Mouse (Mus musculus) megakaryocyte, embryonic 14.5 days (primary cell): ENCODE results near the gene Esr2. TPM values are rescaled to one million over a fixed set of nuclear protein-coding genes. Genes with fewer than 3 reads are reported as not detected.

Experiments
- H3K27me3 ChIP-seq: replicated peaks from 2 replicates; pipeline ENCODE3; 2012; ENCODE audit warnings: inconsistent platforms
- H3K36me3 ChIP-seq: replicated peaks from 2 replicates; pipeline ENCODE3; 2012; ENCODE audit warnings: low read length, inconsistent platforms, mixed read lengths
- H3K4me1 ChIP-seq: 2 replicates; pipeline ENCODE4 v1.6.1; 2012; ENCODE audit warnings: inconsistent platforms
- H3K4me3 ChIP-seq: replicated peaks from 2 replicates; pipeline ENCODE3; 2012; ENCODE audit warnings: moderate library complexity, mild to moderate bottlenecking, inconsistent platforms
- H3K9me3 ChIP-seq: 2 replicates; pipeline ENCODE4 v1.6.1; 2012; ENCODE audit warnings: inconsistent platforms
- FLI1 ChIP-seq: IDR thresholded peaks from 2 replicates; pipeline ENCODE4 v1.6.1; 2012; ENCODE audit warnings: low read length, inconsistent platforms, mixed read lengths
- GATA1 ChIP-seq: IDR thresholded peaks from 3 replicates; pipeline ENCODE4 v1.6.1; 2012; ENCODE audit warnings: mixed read lengths, low read length, inconsistent platforms, borderline replicate concordance
- polyA plus RNA-seq: library from polyadenylated mRNA; stranded (reverse); fragments of >175 nt; gene quantifications from 2 replicates; pipeline ENCODE4 v1.2.3, GENCODE M21; 2012; ENCODE audit warnings: low replicate concordance; ENCODE audit not compliant: insufficient read depth

The Esr2 gene
- polyA plus RNA-seq, 1 experiment: not detected

DNA sequence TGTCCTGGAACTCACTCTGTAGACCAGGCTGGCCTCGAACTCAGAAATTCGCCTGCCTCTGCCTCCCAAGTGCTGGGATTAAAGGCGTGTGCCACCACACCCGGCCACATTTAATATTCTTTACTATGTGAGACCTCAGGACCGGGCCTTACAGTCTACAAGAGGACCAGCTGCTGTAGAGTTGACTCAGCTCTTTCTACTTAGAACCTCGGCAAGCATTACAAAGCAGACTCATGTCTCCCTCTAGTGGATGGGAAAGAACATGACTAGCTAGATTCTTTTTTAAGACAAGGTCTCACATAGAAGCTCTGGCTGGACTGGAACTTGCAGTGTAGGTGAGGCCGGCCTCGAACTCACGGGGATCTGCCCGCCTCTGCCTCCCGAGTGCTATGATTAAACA lies 13.9 kb upstream of the Esr2 start:
- no peak for TF ChIP-seq GATA1
- no peak for TF ChIP-seq FLI1
- Histone ChIP-seq H3K27me3 (peaks cover 18% of the 10 kb centered on the region), H3K9me3 (no peaks in the 10 kb centered on the region), H3K4me1 (peaks cover 10% of the 10 kb centered on the region), H3K4me3 (no peak overlapping the region), H3K36me3 (no peaks in the 10 kb centered on the region)

GRCm38 (mm10) chr12:76187849-76188248 lies 10.8 kb upstream of the Esr2 start:
- Histone ChIP-seq H3K4me1 (no peaks in the 10 kb centered on the region), H3K9me3 (no peaks in the 10 kb centered on the region), H3K36me3 (no peaks in the 10 kb centered on the region), H3K4me3 (no peak overlapping the region), H3K27me3 (peaks cover 11% of the 10 kb centered on the region)
- no peak for TF ChIP-seq GATA1

GRCm38 (mm10) chr12:76186473-76186872 lies 9.4 kb upstream of the Esr2 start:
- Histone ChIP-seq H3K36me3 (no peaks in the 10 kb centered on the region), H3K4me3 (no peak overlapping the region), H3K27me3 (peaks cover 19% of the 10 kb centered on the region), H3K9me3 (no peaks in the 10 kb centered on the region), H3K4me1 (no peaks in the 10 kb centered on the region)
- no peak for TF ChIP-seq GATA1
- no peak for TF ChIP-seq FLI1

GRCm38 (mm10) chr12:76185167-76185816 lies 8.2 kb upstream of the Esr2 start:
- TF ChIP-seq FLI1: no peak
- no peak for TF ChIP-seq GATA1
- Histone ChIP-seq H3K27me3 (peaks cover 21% of the 10 kb centered on the region), H3K36me3 (no peaks in the 10 kb centered on the region), H3K4me3 (no peak overlapping the region), H3K9me3 (no peaks in the 10 kb centered on the region), H3K4me1 (no peaks in the 10 kb centered on the region)

GRCm38 (mm10) chr12:76184271-76184670 lies 7.2 kb upstream of the Esr2 start:
- peaks cover 21% of the 10 kb centered on the region for H3K27me3 ChIP-seq
- TF ChIP-seq FLI1: no peak
- no peak for TF ChIP-seq GATA1
- H3K36me3 ChIP-seq: no peaks in the 10 kb centered on the region
- H3K4me3 ChIP-seq: no peak overlapping the region
- H3K9me3 ChIP-seq: no peaks in the 10 kb centered on the region
- no peaks in the 10 kb centered on the region for H3K4me1 ChIP-seq

GRCm38 (mm10) chr12:76182831-76183230 lies 5.8 kb upstream of the Esr2 start:
- H3K9me3 ChIP-seq: no peaks in the 10 kb centered on the region
- H3K36me3 ChIP-seq: no peaks in the 10 kb centered on the region
- peaks cover 2% of the 10 kb centered on the region; the same call in 1 of the 2 replicates for H3K4me1 ChIP-seq
- H3K27me3 ChIP-seq: peaks cover 22% of the 10 kb centered on the region
- H3K4me3 ChIP-seq: no peak overlapping the region
- TF ChIP-seq FLI1 (no peak), GATA1 (no peak)

DNA sequence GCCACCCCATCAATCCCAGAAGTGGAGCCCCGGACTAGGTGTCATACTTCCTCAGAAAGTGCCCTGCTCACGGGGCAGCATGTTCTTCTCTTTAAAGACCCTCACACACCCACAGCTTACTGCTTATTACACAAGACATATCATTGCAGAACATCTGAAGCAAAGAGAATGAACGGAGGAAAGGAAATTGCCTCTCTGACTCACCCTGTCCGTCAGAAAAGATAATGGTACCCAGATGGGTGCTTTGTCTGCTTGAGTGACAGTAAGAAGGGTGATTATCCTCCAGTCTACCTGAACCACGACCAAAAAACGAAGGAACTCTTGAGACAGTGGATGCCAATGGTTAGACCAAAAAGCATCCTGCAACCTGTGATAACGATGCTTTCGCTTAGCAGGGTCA lies 4.4 kb upstream of the Esr2 start:
- H3K9me3 ChIP-seq: no peaks in the 10 kb centered on the region
- H3K36me3 ChIP-seq: no peaks in the 10 kb centered on the region
- peaks cover 28% of the 10 kb centered on the region for H3K27me3 ChIP-seq
- H3K4me3 ChIP-seq: no peak overlapping the region
- TF ChIP-seq FLI1: no peak
- TF ChIP-seq GATA1: no peak
- H3K4me1 ChIP-seq: peaks cover 15% of the 10 kb centered on the region

DNA sequence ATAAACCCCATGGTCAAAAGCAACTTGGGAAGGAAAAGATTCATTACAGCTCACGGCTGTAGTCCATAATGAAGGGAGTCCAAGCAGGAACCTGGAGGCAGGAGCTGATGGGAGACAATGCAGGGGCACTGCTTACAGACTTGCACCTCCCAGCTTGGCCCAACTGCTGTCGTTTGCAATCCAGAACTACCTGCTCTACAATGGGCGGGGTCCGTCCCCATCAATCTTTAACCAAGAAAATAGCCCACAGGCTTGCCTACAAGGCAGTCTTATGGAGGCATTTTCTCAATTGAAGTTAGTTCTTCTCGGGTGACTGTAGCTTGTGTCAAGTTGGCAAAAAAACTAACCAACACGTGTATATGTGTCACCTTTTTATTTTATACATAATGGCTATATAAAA lies 3.4 kb upstream of the Esr2 start:
- Histone ChIP-seq H3K4me3 (no peak overlapping the region), H3K27me3 (peaks cover 35% of the 10 kb centered on the region), H3K36me3 (no peaks in the 10 kb centered on the region), H3K9me3 (no peaks in the 10 kb centered on the region), H3K4me1 (peaks cover 17% of the 10 kb centered on the region)
- TF ChIP-seq GATA1: no peak
- TF ChIP-seq FLI1: no peak

DNA sequence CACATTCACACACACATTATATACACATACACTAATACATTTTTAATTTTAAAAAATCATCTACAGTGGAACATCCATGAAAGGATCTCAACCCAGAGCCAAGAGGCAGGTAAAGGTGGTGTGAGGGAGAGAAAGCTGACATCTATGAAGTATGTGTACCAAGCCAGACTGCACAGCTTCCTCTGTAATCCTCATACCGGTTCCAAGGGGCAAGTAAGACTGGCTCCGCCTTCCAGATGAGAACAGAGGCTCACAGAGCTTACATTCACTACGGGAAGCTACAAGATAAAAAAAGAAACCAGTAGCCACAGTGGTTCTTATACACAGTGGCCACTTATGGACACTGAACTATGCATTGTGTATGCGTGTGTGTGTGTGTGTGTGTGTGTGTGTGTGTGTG lies 2.5 kb upstream of the Esr2 start:
- H3K4me3 ChIP-seq: no peak overlapping the region
- H3K4me1 ChIP-seq: peaks cover 17% of the 10 kb centered on the region
- no peaks in the 10 kb centered on the region for H3K9me3 ChIP-seq
- peaks cover 36% of the 10 kb centered on the region for H3K27me3 ChIP-seq
- H3K36me3 ChIP-seq: no peaks in the 10 kb centered on the region
- no peak for TF ChIP-seq GATA1
- TF ChIP-seq FLI1: no peak

DNA sequence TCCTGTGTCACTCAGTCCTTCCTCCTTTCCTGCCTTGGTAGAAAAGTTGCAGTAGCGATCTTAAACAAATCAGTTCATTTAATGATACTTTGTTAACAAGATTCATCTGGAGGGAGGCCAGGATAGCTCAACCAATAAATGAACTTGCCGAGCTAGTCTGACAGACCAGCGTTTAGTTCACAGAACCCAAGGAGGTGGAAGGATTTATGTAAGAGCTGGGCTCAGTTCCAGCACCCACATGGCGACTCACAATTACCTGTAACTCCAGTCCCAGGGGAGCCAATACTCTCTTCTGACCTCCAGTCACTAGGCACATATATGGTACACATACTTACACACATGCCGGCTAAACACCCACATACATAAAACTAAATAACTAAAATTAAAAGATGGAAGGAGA lies 2.0 kb upstream of the Esr2 start:
- Histone ChIP-seq H3K27me3 (peaks cover 38% of the 10 kb centered on the region), H3K36me3 (no peaks in the 10 kb centered on the region), H3K4me1 (peaks cover 17% of the 10 kb centered on the region), H3K4me3 (no peak overlapping the region), H3K9me3 (no peaks in the 10 kb centered on the region)
- no peak for TF ChIP-seq GATA1
- TF ChIP-seq FLI1: no peak
